Mouse (Mus musculus) thymus, adult 2 months (tissue): Measurements from ENCODE around the gene Slc12a5.

Experiments used
- CTCF ChIP-seq: fragments of 200-500 bp; IDR thresholded peaks from 2 replicates; pipeline ENCODE4 v1.5.1; 2012; ENCODE audit warnings: mild to moderate bottlenecking, control low read depth, low read length, moderate library complexity, borderline replicate concordance; ENCODE audit not compliant: control insufficient read depth, poor library complexity, insufficient read depth; ENCODE audit errors: extremely low read depth
- POLR2A ChIP-seq: fragments of 200-500 bp; IDR thresholded peaks from 2 replicates; pipeline ENCODE4 v1.6.1; 2012; ENCODE audit warnings: mild to moderate bottlenecking, low read length, control low read depth, moderate library complexity; ENCODE audit not compliant: control insufficient read depth, poor library complexity, insufficient read depth; ENCODE audit errors: extremely low read depth

DNA sequence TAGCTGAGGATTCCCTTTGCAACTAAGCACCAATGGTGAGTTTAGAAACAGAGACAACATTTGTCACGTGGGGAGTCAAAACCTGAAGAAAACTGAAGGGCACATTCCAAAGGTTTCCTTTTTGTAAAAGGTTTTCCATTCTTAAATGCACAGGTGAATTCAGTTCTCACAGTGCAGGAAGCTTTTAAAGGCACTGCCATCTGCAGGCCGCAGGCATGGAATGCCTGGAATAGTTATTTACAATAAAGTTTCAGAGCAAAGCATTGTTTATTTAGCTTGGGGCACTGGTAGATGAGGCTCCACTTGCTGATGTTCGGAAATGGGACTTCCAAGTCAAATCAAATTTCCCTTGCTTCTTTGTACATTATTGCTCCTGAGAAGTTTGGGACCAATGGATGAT is 71.9 kb downstream of the Slc12a5 start:
- TF ChIP-seq POLR2A (no peak), CTCF (no peak)
